Mouse (Mus musculus) adrenal gland, adult 18-20 months (tissue): ENCODE results near the gene Olfr850. TPM values are rescaled to one million over a fixed set of nuclear protein-coding genes. Genes with fewer than 3 reads are reported as not detected.

Experiments used
- DNase-seq, 2 experiments: peaks; one replicate each; pipeline ENCODE4 v3.0.0; 2021 to 2022; ENCODE audit warnings: low spot score in 2 of 2
- long read RNA-seq, 2 experiments: library from polyadenylated mRNA; stranded (forward); transcript quantifications; one replicate each; pipeline ENCODE4 v2.0.0; 2021
- total RNA-seq, 2 experiments: library from RNA; stranded (reverse); gene quantifications; 1 replicate in 1 of 2; 2 replicates in 1 of 2; pipeline ENCODE4 v1.2.3; 2021

Olfr850 gene
- total RNA-seq, result not detected
- long read RNA-seq, experiment 1, result 0 reads
- long read RNA-seq, experiment 2, result 0 reads

DNA sequence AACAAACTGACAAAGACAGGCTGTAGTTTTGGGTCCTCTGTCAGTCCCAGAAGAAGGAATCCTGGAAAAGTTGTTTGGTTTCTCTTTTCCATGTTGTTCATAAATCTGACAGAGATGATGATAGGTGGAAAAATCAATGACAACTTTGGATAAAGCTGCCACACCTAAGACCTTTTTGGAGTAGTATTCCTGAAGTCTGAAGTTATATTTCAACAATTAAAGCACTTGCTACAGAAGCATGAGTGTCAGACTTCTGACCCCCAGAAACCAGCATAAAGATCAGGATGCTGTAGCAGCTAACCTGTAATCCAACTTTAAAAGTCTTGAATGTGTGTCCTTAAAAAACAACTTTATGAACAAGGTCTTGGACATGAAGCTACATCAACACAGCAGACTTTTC lies at the start of gene Olfr850:
Gene Olfr850, minus strand, starts transcription at position 101 of the 400 bp plus-strand sequence.
- DNase-seq, result no peak

DNA sequence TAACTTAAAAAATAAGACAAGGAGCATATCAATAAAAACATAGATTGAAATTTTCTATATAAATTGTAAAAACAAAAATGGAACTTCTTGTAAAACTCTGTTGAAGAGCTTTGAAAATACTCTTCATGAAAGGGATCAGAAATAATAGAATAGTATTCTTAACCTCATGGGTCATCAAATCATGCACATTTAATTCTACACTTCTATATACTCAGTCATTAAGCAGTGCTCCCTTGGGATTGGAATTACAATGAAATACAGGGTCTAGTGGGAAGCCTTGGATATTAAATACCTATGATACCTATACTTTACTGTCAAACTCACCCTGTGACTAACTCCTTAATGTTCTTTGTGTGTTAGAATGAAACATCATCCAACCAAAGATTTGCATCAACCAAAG lies 14.9 kb upstream of the Olfr850 start, which contains the start of gene Olfr851:
Gene Olfr851, plus strand, starts transcription at position 301 of the 400 bp plus-strand sequence.
- no peak for DNase-seq

DNA sequence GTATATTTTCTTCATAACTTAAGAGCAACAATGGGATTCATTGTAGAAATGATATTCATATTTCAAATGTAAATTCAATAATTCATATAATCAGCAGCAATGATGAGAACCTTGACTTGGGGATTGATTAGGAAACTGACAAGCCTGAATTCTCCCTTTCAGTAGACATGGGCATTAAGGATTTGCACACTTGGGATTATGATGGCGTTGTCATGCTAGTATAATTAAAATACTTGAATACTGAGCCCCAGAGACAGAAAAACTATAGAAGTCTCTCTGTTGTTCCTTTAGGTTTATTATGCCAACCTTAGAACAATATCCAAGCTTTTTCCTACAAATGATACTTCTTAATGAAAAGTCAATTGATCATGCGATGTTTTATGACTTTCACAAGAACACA lies 38.1 kb downstream of the Olfr850 start, which contains the start of gene Olfr849:
Gene Olfr849, plus strand, starts transcription at position 301 of the 400 bp plus-strand sequence.
- no peak for DNase-seq

Other genes with a start within 250 kb of the Olfr850 start
- gene Olfr843, start 226.3 kb downstream of the Olfr850 start, total RNA-seq, result not detected
- gene Olfr844, start 161.9 kb downstream of the Olfr850 start, total RNA-seq, result not detected
- gene Olfr845, start 141.8 kb downstream of the Olfr850 start, total RNA-seq, result not detected
- gene Olfr846, start 114.2 kb downstream of the Olfr850 start, total RNA-seq, result not detected
- gene Olfr847, start 99.6 kb downstream of the Olfr850 start, total RNA-seq, result not detected
- gene Olfr849, start 38.0 kb downstream of the Olfr850 start, total RNA-seq, result not detected
- not detected for gene Olfr851, start 15.0 kb upstream of the Olfr850 start, total RNA-seq
- not detected for gene Olfr853, start 62.8 kb upstream of the Olfr850 start, total RNA-seq
- gene Olfr854, start 89.1 kb upstream of the Olfr850 start, total RNA-seq, result not detected
- gene Olfr855, start 104.4 kb upstream of the Olfr850 start, total RNA-seq, result not detected
- gene Zfp317, start 143.9 kb upstream of the Olfr850 start, total RNA-seq, result 10 to 100 TPM; 18.2 to 21.3 TPM
- not detected for gene Olfr857, start 231.2 kb upstream of the Olfr850 start, total RNA-seq